Mouse (Mus musculus): ENCODE data around the gene Smu1. TPM values are rescaled to one million over a fixed set of nuclear protein-coding genes. Genes with fewer than 3 reads are reported as not detected.

Smu1 gene
- polyA plus RNA-seq, 1 experiment, result 46.7 TPM

- no peak overlapping the region for H3K4me3 ChIP-seq (ENCODE audit: insufficient read depth, low read length)
- no peak overlapping the region for H3K27ac ChIP-seq (ENCODE audit: insufficient read depth, low read depth, low read length)
- H3K4me1 ChIP-seq (ENCODE audit: control insufficient read depth, insufficient read depth, low read length), result peaks cover 30% of the 10 kb centered on the region
- TF ChIP-seq POLR2A (IDR thresholded peaks at IDR 0.05; ENCODE audit: borderline replicate concordance, low read depth, low read length) (no peak), CTCF (IDR thresholded peaks at IDR 0.05; ENCODE audit: low read depth, low read length) (no peak)
Observed at GRCm38 (mm10) chr4:40786578-40786977, 28.9 kb upstream of the Smu1 start.

- H3K4me1 ChIP-seq (ENCODE audit: control insufficient read depth, insufficient read depth, low read length), result peaks cover 39% of the 10 kb centered on the region
- no peak overlapping the region for H3K4me3 ChIP-seq (ENCODE audit: insufficient read depth, low read length)
- TF ChIP-seq CTCF (IDR thresholded peaks at IDR 0.05; ENCODE audit: low read depth, low read length) (no peak), POLR2A (IDR thresholded peaks at IDR 0.05; ENCODE audit: borderline replicate concordance, low read depth, low read length) (no peak)
- H3K27ac ChIP-seq (ENCODE audit: insufficient read depth, low read depth, low read length), result no peak overlapping the region
Observed at GRCm38 (mm10) chr4:40785620-40786166, 28.0 kb upstream of the Smu1 start.

GRCm38 (mm10) chr4:40784556-40785169 lies 26.9 kb upstream of the Smu1 start:
- Histone ChIP-seq H3K4me1 (ENCODE audit: control insufficient read depth, insufficient read depth, low read length) (peaks cover 45% of the 10 kb centered on the region), H3K4me3 (ENCODE audit: insufficient read depth, low read length) (no peak overlapping the region), H3K27ac (ENCODE audit: insufficient read depth, low read depth, low read length) (0 out of 2 replicates have a peak overlapping the region, but pooled peaks have one; percentile 14)
- TF ChIP-seq CTCF (IDR thresholded peaks at IDR 0.05; ENCODE audit: low read depth, low read length) (no peak), POLR2A (IDR thresholded peaks at IDR 0.05; ENCODE audit: borderline replicate concordance, low read depth, low read length) (no peak)

DNA sequence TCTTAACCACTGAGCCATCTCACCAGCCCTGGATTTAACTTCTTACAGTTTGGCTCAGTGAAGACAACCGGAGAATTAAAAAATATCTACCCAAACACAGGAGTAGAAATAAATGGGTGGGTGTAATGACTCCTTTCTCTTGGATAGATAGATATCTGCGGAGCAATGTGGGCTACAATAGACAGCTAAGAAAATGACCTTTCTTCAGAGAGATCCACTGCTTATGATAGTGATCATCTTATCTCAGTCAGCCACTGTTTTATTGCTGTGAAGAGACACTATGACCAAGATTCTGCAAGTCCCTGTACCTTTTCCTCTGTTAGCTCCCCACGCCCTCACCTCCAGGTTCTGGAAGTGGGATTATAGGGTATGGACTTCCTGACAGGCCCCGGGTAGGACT lies 25.3 kb upstream of the Smu1 start:
- Histone ChIP-seq H3K27ac (ENCODE audit: insufficient read depth, low read depth, low read length) (no peak overlapping the region), H3K4me3 (ENCODE audit: insufficient read depth, low read length) (no peak overlapping the region), H3K4me1 (ENCODE audit: control insufficient read depth, insufficient read depth, low read length) (peaks cover 54% of the 10 kb centered on the region)
- TF ChIP-seq CTCF (IDR thresholded peaks at IDR 0.05; ENCODE audit: low read depth, low read length) (no peak), POLR2A (IDR thresholded peaks at IDR 0.05; ENCODE audit: borderline replicate concordance, low read depth, low read length) (no peak)

DNA sequence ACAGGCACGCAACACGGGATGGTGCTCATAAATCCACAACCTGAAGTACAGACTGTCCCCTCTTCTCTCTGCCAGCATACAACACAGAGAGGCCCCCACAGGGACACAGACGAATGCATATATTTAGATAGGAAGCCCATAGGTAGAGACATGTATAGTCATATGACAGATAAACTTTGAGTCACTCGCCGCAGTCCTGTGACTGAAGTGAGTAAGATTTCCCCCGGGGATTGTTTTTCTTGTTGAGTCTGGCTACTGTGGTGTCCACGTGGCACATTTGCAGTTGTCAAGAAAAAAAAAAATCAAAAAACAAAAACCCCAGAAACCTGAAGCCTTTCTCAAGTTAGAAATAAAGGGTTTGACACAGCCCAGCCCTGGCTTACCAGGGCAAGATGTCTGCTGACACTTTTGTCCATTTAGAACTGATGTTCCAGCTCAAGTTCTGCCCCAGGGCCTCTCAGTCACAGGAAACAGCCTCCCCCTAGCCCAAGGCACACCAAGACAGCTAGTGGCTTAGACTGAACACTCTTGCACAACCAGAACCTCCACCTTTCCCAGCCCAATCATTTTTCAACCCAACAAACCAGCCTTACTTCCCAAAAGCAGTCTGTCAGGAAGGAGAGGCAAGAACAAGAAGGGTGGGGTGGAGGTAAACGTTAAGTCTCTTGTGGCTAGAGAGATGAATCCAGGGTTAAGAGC lies 24.2 kb upstream of the Smu1 start:
- TF ChIP-seq POLR2A (IDR thresholded peaks at IDR 0.05; ENCODE audit: borderline replicate concordance, low read depth, low read length), result no peak
- TF ChIP-seq CTCF (IDR thresholded peaks at IDR 0.05; ENCODE audit: low read depth, low read length), result no peak
- peaks cover 64% of the 10 kb centered on the region for H3K4me1 ChIP-seq (ENCODE audit: control insufficient read depth, insufficient read depth, low read length)
- peak overlapping the region; percentile 19 for H3K4me3 ChIP-seq (ENCODE audit: insufficient read depth, low read length)
- peak overlapping the region; percentile 91 for H3K27ac ChIP-seq (ENCODE audit: insufficient read depth, low read depth, low read length)

DNA sequence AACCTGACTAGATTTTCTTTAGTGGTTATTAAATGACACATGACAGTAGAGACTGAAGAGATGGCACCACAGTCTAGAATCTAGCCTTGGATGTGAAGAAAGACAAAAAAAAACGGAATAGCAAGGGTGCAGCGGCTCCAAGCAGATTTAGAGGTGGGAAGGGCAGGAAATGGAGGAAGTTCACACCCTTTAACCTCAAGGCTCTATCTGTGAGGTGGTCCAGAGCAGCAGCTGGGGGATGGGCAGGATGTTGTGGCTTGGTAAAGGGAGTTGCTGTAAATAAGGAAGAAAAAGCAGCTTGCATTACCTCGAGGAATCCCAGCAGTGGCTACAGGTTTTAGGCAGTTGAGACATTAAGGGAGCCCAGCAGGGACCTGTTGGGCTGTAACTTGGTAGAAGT lies 23.4 kb upstream of the Smu1 start:
- TF ChIP-seq POLR2A (IDR thresholded peaks at IDR 0.05; ENCODE audit: borderline replicate concordance, low read depth, low read length) (no peak), CTCF (IDR thresholded peaks at IDR 0.05; ENCODE audit: low read depth, low read length) (no peak)
- peak overlapping the region; percentile 91 for H3K27ac ChIP-seq (ENCODE audit: insufficient read depth, low read depth, low read length)
- H3K4me3 ChIP-seq (ENCODE audit: insufficient read depth, low read length), result peak overlapping the region; percentile 19; the same call in 1 of the 2 replicates
- H3K4me1 ChIP-seq (ENCODE audit: control insufficient read depth, insufficient read depth, low read length), result peaks cover 70% of the 10 kb centered on the region

- Histone ChIP-seq H3K4me3 (ENCODE audit: insufficient read depth, low read length) (no peak overlapping the region), H3K27ac (ENCODE audit: insufficient read depth, low read depth, low read length) (no peak overlapping the region), H3K4me1 (ENCODE audit: control insufficient read depth, insufficient read depth, low read length) (peaks cover 74% of the 10 kb centered on the region)
- TF ChIP-seq CTCF (IDR thresholded peaks at IDR 0.05; ENCODE audit: low read depth, low read length), result peak; percentile 29; the same call in 1 of the 2 replicates
- no peak for TF ChIP-seq POLR2A (IDR thresholded peaks at IDR 0.05; ENCODE audit: borderline replicate concordance, low read depth, low read length)
Observed at GRCm38 (mm10) chr4:40778656-40779055, 20.9 kb upstream of the Smu1 start.

GRCm38 (mm10) chr4:40777116-40777515 lies 19.4 kb upstream of the Smu1 start:
- no peak overlapping the region for H3K4me3 ChIP-seq (ENCODE audit: insufficient read depth, low read length)
- TF ChIP-seq POLR2A (IDR thresholded peaks at IDR 0.05; ENCODE audit: borderline replicate concordance, low read depth, low read length) (no peak), CTCF (IDR thresholded peaks at IDR 0.05; ENCODE audit: low read depth, low read length) (no peak)
- H3K4me1 ChIP-seq (ENCODE audit: control insufficient read depth, insufficient read depth, low read length), result peaks cover 64% of the 10 kb centered on the region
- H3K27ac ChIP-seq (ENCODE audit: insufficient read depth, low read depth, low read length), result peak overlapping the region; percentile 95

- Histone ChIP-seq H3K4me3 (ENCODE audit: insufficient read depth, low read length) (no peak overlapping the region), H3K4me1 (ENCODE audit: control insufficient read depth, insufficient read depth, low read length) (peaks cover 59% of the 10 kb centered on the region), H3K27ac (ENCODE audit: insufficient read depth, low read depth, low read length) (peak overlapping the region; percentile 95)
- TF ChIP-seq CTCF (IDR thresholded peaks at IDR 0.05; ENCODE audit: low read depth, low read length) (no peak), POLR2A (IDR thresholded peaks at IDR 0.05; ENCODE audit: borderline replicate concordance, low read depth, low read length) (no peak)
Observed at GRCm38 (mm10) chr4:40776416-40776815, 18.7 kb upstream of the Smu1 start.
